Mouse (Mus musculus) urinary bladder, adult 2 months (tissue): ENCODE results near the gene Gdf11. TPM values are rescaled to one million over a fixed set of nuclear protein-coding genes. Genes with fewer than 3 reads are reported as not detected.

Experiments
- polyA plus RNA-seq: library from polyadenylated mRNA; depleted of rRNA; stranded (reverse); fragments of >200 nt; gene quantifications from 2 replicates; pipeline ENCODE4 v1.2.3, GENCODE M21; 2012; rRNA removed

Gene Gdf11
- polyA plus RNA-seq, 1 experiment: 1.7 TPM

Other genes starting within 250 kb of the Gdf11 start
- 1.4 and 2.3 TPM in 2 replicates for gene Ikzf4, start 245.7 kb downstream of the Gdf11 start, polyA plus RNA-seq
- 19.2 and 21.0 TPM in 2 replicates for gene Suox, start 217.6 kb downstream of the Gdf11 start, polyA plus RNA-seq
- 101 and 107 TPM in 2 replicates for gene Rab5b, start 195.5 kb downstream of the Gdf11 start, polyA plus RNA-seq
- gene Pmel, start 187.5 kb downstream of the Gdf11 start, polyA plus RNA-seq: 0.72 and 0.95 TPM in 2 replicates
- 23.6 and 32.4 TPM in 2 replicates for gene Cdk2, start 186.7 kb downstream of the Gdf11 start, polyA plus RNA-seq
- 65.5 and 71.0 TPM in 2 replicates for gene Dgka, start 146.9 kb downstream of the Gdf11 start, polyA plus RNA-seq
- gene Pym1, start 143.8 kb downstream of the Gdf11 start, polyA plus RNA-seq: 32.9 and 36.9 TPM in 2 replicates
- 19.8 and 22.1 TPM in 2 replicates for gene Mmp19, start 100.8 kb downstream of the Gdf11 start, polyA plus RNA-seq
- gene Dnajc14, start 87.7 kb downstream of the Gdf11 start, polyA plus RNA-seq: 19.0 and 31.0 TPM in 2 replicates
- 32.2 and 41.0 TPM in 2 replicates for gene Tmem198b, start 87.3 kb downstream of the Gdf11 start, polyA plus RNA-seq
- gene Sarnp, start 74.4 kb downstream of the Gdf11 start, polyA plus RNA-seq: 78.5 and 79.8 TPM in 2 replicates
- gene Ormdl2, start 70.1 kb downstream of the Gdf11 start, polyA plus RNA-seq: 50.2 and 65.7 TPM in 2 replicates
- gene Cd63, start 9.3 kb upstream of the Gdf11 start, polyA plus RNA-seq: 337 and 381 TPM in 2 replicates
- gene Rdh5, start 31.2 kb upstream of the Gdf11 start, polyA plus RNA-seq: 24.2 and 35.0 TPM in 2 replicates
- gene Bloc1s1, start 32.3 kb upstream of the Gdf11 start, polyA plus RNA-seq: 286 and 328 TPM in 2 replicates
- 44.5 TPM in 2 replicates for gene Itga7, start 42.1 kb upstream of the Gdf11 start, polyA plus RNA-seq
- gene Mettl7b, start 69.3 kb upstream of the Gdf11 start, polyA plus RNA-seq: 0.65 and 1.1 TPM in 2 replicates
- gene Olfr9, start 97.7 kb upstream of the Gdf11 start, polyA plus RNA-seq: not detected in 2 replicates
- not detected in 2 replicates for gene Olfr763, start 119.1 kb upstream of the Gdf11 start, polyA plus RNA-seq
- gene Olfr764-ps1, start 148.2 kb upstream of the Gdf11 start, polyA plus RNA-seq: not detected in 2 replicates
- not detected in 2 replicates for gene Olfr765, start 158.3 kb upstream of the Gdf11 start, polyA plus RNA-seq
- not detected in 2 replicates for gene Olfr766-ps1, start 177.3 kb upstream of the Gdf11 start, polyA plus RNA-seq
- not detected in 2 replicates for gene Olfr767, start 191.2 kb upstream of the Gdf11 start, polyA plus RNA-seq
- gene Olfr768, start 207.7 kb upstream of the Gdf11 start, polyA plus RNA-seq: not detected in 2 replicates
- not detected in 2 replicates for gene Olfr769, start 226.1 kb upstream of the Gdf11 start, polyA plus RNA-seq
- gene Olfr770, start 247.3 kb upstream of the Gdf11 start, polyA plus RNA-seq: not detected in 2 replicates